Mouse (Mus musculus) heart, embryonic 15.5 days (tissue): Measurements from ENCODE around the gene Adora3. TPM values are rescaled to one million over a fixed set of nuclear protein-coding genes. Genes with fewer than 3 reads are reported as not detected.

Experiments
- ATAC-seq: fragments of 200-750 bp; cut with Nextera tagmentation; replicated peaks from 2 replicates; pipeline ENCODE4 v1.8.0; 2017; ENCODE audit warnings: low read depth, moderate TSS enrichment; ENCODE audit not compliant: insufficient number of reproducible peaks, insufficient read depth, low FRiP score
- H3K27ac ChIP-seq: fragments of 300-500 bp; sonication (generic); 2 replicates; pipeline ENCODE4 v1.5.1; 2015; ENCODE audit warnings: mild to moderate bottlenecking, inconsistent platforms
- H3K27me3 ChIP-seq: fragments of 300-500 bp; sonication (generic); 2 replicates; pipeline ENCODE4 v1.6.1; 2015; ENCODE audit warnings: inconsistent platforms
- H3K36me3 ChIP-seq: fragments of 300-500 bp; sonication (generic); 2 replicates; pipeline ENCODE4 v1.6.1; 2015; ENCODE audit warnings: mild to moderate bottlenecking, inconsistent platforms
- H3K4me1 ChIP-seq: fragments of 300-500 bp; sonication (generic); replicated peaks from 2 replicates; pipeline ENCODE4 v1.6.1; 2015; ENCODE audit warnings: inconsistent platforms
- H3K4me2 ChIP-seq: fragments of 300-500 bp; sonication (generic); 2 replicates; pipeline ENCODE4 v1.6.1; 2015; ENCODE audit warnings: inconsistent platforms, mild to moderate bottlenecking, moderate library complexity
- H3K4me3 ChIP-seq: fragments of 300-500 bp; sonication (generic); 2 replicates; pipeline ENCODE4 v1.5.1; 2015; ENCODE audit warnings: mild to moderate bottlenecking, inconsistent platforms
- H3K9ac ChIP-seq: fragments of 300-500 bp; sonication (generic); 2 replicates; pipeline ENCODE4 v1.6.1; 2015; ENCODE audit warnings: mild to moderate bottlenecking, inconsistent platforms
- H3K9me3 ChIP-seq: fragments of 300-500 bp; sonication (generic); replicated peaks from 2 replicates; pipeline ENCODE4 v1.6.1; 2016; ENCODE audit warnings: inconsistent platforms
- WGBS: fragments of 180-500 bp; shearing (Covaris S2); methylation state at CpG from one replicate; pipeline ENCODE4 v1.1.7; 2015; ENCODE audit warnings: mixed read lengths; 5-methylcytosine and 5-hydroxymethylcytosine counted together
- polyA plus RNA-seq: library from polyadenylated mRNA; unstranded; fragments of >200 nt; fragmentation: Nextera tagmentation; extraction: Ambion mirVana; gene quantifications from 2 replicates; pipeline ENCODE4 v1.2.1, GENCODE M21; 2015

The Adora3 gene
- polyA plus RNA-seq, 1 experiment from 2014 or later: 0.19 TPM

GRCm38 (mm10) chr3:105876022-105876421, 5.4 kb downstream of the Adora3 start:
- no peak overlapping the region for H3K4me3 ChIP-seq
- H3K36me3 ChIP-seq: no peaks in the 10 kb centered on the region
- H3K9me3 ChIP-seq: no peaks in the 10 kb centered on the region
- H3K27me3 ChIP-seq: peaks cover 6% of the 10 kb centered on the region; the same call in 1 of the 2 replicates
- no peak for ATAC-seq
- H3K9ac ChIP-seq: no peak overlapping the region
- H3K27ac ChIP-seq: no peak overlapping the region
- no peak overlapping the region for H3K4me2 ChIP-seq
- WGBS: 43% methylated on average over 5 of the region's 5 CpGs
- H3K4me1 ChIP-seq: peaks cover 20% of the 10 kb centered on the region

GRCm38 (mm10) chr3:105877252-105877803, 6.7 kb downstream of the Adora3 start:
- peaks cover 11% of the 10 kb centered on the region for H3K4me1 ChIP-seq
- no peak overlapping the region for H3K9ac ChIP-seq
- H3K36me3 ChIP-seq: no peaks in the 10 kb centered on the region
- peaks cover 6% of the 10 kb centered on the region; the same call in 1 of the 2 replicates for H3K27me3 ChIP-seq
- H3K4me2 ChIP-seq: no peak overlapping the region
- no peaks in the 10 kb centered on the region for H3K9me3 ChIP-seq
- H3K4me3 ChIP-seq: no peak overlapping the region
- no peak for ATAC-seq
- no peak overlapping the region for H3K27ac ChIP-seq
- WGBS: 74% methylated on average over 6 of the region's 6 CpGs

GRCm38 (mm10) chr3:105877919-105878318, 7.3 kb downstream of the Adora3 start:
- 63% methylated on average over 2 of the region's 2 CpGs for WGBS
- H3K4me2 ChIP-seq: no peak overlapping the region
- H3K9ac ChIP-seq: no peak overlapping the region
- H3K27me3 ChIP-seq: peaks cover 6% of the 10 kb centered on the region; the same call in 1 of the 2 replicates
- H3K36me3 ChIP-seq: no peaks in the 10 kb centered on the region
- H3K4me1 ChIP-seq: peaks cover 6% of the 10 kb centered on the region
- H3K9me3 ChIP-seq: no peaks in the 10 kb centered on the region
- 0 out of 2 replicates have a peak, but pooled peaks have one; percentile 21 for ATAC-seq
- H3K4me3 ChIP-seq: no peak overlapping the region
- no peak overlapping the region for H3K27ac ChIP-seq

GRCm38 (mm10) chr3:105878751-105879150, 8.1 kb downstream of the Adora3 start:
- Histone ChIP-seq H3K36me3 (no peaks in the 10 kb centered on the region), H3K9me3 (no peaks in the 10 kb centered on the region), H3K27ac (no peak overlapping the region), H3K4me2 (no peak overlapping the region), H3K4me3 (no peak overlapping the region), H3K27me3 (peaks cover 6% of the 10 kb centered on the region; the same call in 1 of the 2 replicates), H3K9ac (no peak overlapping the region), H3K4me1 (peaks cover 6% of the 10 kb centered on the region)
- ATAC-seq: no peak
- WGBS: 87% methylated on average over 8 of the region's 8 CpGs

- H3K27me3 ChIP-seq: peaks cover 6% of the 10 kb centered on the region; the same call in 1 of the 2 replicates
- ATAC-seq: no peak
- no peaks in the 10 kb centered on the region for H3K9me3 ChIP-seq
- 52% methylated on average over 3 of the region's 3 CpGs for WGBS
- H3K4me3 ChIP-seq: no peak overlapping the region
- no peaks in the 10 kb centered on the region for H3K36me3 ChIP-seq
- H3K27ac ChIP-seq: no peak overlapping the region
- H3K9ac ChIP-seq: no peak overlapping the region
- H3K4me2 ChIP-seq: no peak overlapping the region
- peaks cover 6% of the 10 kb centered on the region for H3K4me1 ChIP-seq
These were observed 9.8 kb downstream of the Adora3 start for GRCm38 (mm10) chr3:105880419-105880818.

GRCm38 (mm10) chr3:105882105-105882504, 11.4 kb downstream of the Adora3 start:
- Histone ChIP-seq H3K4me3 (no peak overlapping the region), H3K9me3 (no peaks in the 10 kb centered on the region; the same call in 1 of the 2 replicates), H3K27me3 (peaks cover 6% of the 10 kb centered on the region; the same call in 1 of the 2 replicates), H3K4me2 (no peak overlapping the region), H3K9ac (no peak overlapping the region), H3K27ac (no peak overlapping the region), H3K4me1 (no peaks in the 10 kb centered on the region), H3K36me3 (no peaks in the 10 kb centered on the region)
- ATAC-seq: no peak
- 87% methylated on average over 7 of the region's 7 CpGs for WGBS

- no peak for ATAC-seq
- H3K27ac ChIP-seq: no peak overlapping the region
- no peaks in the 10 kb centered on the region; the same call in 1 of the 2 replicates for H3K9me3 ChIP-seq
- H3K4me1 ChIP-seq: no peaks in the 10 kb centered on the region
- no peak overlapping the region for H3K9ac ChIP-seq
- WGBS: 92% methylated on average over 2 of the region's 2 CpGs
- peaks cover 6% of the 10 kb centered on the region; the same call in 1 of the 2 replicates for H3K27me3 ChIP-seq
- no peak overlapping the region for H3K4me2 ChIP-seq
- no peaks in the 10 kb centered on the region for H3K36me3 ChIP-seq
- H3K4me3 ChIP-seq: no peak overlapping the region
These were observed 12.5 kb downstream of the Adora3 start for GRCm38 (mm10) chr3:105883111-105883510.

GRCm38 (mm10) chr3:105888961-105889360, 18.3 kb downstream of the Adora3 start:
- no peaks in the 10 kb centered on the region for H3K36me3 ChIP-seq
- no peak overlapping the region for H3K4me2 ChIP-seq
- no peak overlapping the region for H3K27ac ChIP-seq
- H3K9ac ChIP-seq: no peak overlapping the region
- ATAC-seq: no peak
- WGBS: 78% methylated on average over 3 of the region's 3 CpGs
- H3K4me1 ChIP-seq: peaks cover 27% of the 10 kb centered on the region
- no peaks in the 10 kb centered on the region; the same call in 1 of the 2 replicates for H3K9me3 ChIP-seq
- H3K27me3 ChIP-seq: no peaks in the 10 kb centered on the region
- H3K4me3 ChIP-seq: no peak overlapping the region

GRCm38 (mm10) chr3:105890220-105890619, 19.6 kb downstream of the Adora3 start:
- peaks cover 40% of the 10 kb centered on the region for H3K4me1 ChIP-seq
- H3K27ac ChIP-seq: peak overlapping the region; percentile 7; the same call in 1 of the 2 replicates
- 49% methylated on average over 4 of the region's 4 CpGs for WGBS

GRCm38 (mm10) chr3:105891141-105891540, 20.5 kb downstream of the Adora3 start:
- Histone ChIP-seq H3K9ac (no peak overlapping the region), H3K27ac (0 out of 2 replicates have a peak overlapping the region, but pooled peaks have one; percentile 73), H3K27me3 (no peaks in the 10 kb centered on the region), H3K4me2 (no peak overlapping the region), H3K4me3 (no peak overlapping the region), H3K36me3 (no peaks in the 10 kb centered on the region), H3K9me3 (no peaks in the 10 kb centered on the region; the same call in 1 of the 2 replicates), H3K4me1 (peaks cover 44% of the 10 kb centered on the region)
- 61% methylated on average over 3 of the region's 3 CpGs for WGBS
- ATAC-seq: no peak

More at GRCm38 (mm10) chr3:105890220-105890619, 19.6 kb downstream of the Adora3 start:
- H3K36me3 ChIP-seq: no peaks in the 10 kb centered on the region
- no peaks in the 10 kb centered on the region for H3K27me3 ChIP-seq
- no peak for ATAC-seq
- no peaks in the 10 kb centered on the region; the same call in 1 of the 2 replicates for H3K9me3 ChIP-seq
- no peak overlapping the region for H3K4me3 ChIP-seq
- H3K4me2 ChIP-seq: no peak overlapping the region
- H3K9ac ChIP-seq: no peak overlapping the region

GRCm38 (mm10) chr3:105891760-105892571, 21.3 kb downstream of the Adora3 start:
- no peaks in the 10 kb centered on the region for H3K27me3 ChIP-seq
- peaks cover 44% of the 10 kb centered on the region for H3K4me1 ChIP-seq
- H3K9ac ChIP-seq: no peak overlapping the region
- peak overlapping the region; percentile 35; the same call in 1 of the 2 replicates for H3K4me2 ChIP-seq
- ATAC-seq: 0 out of 2 replicates have a peak, but pooled peaks have one; percentile 12
- no peaks in the 10 kb centered on the region for H3K36me3 ChIP-seq
- WGBS: 67% methylated on average over 10 of the region's 10 CpGs
- H3K4me3 ChIP-seq: no peak overlapping the region
- no peaks in the 10 kb centered on the region for H3K9me3 ChIP-seq
- peak overlapping the region; percentile 73 for H3K27ac ChIP-seq
